Mouse (Mus musculus) ovary, adult 18-20 months (tissue): ENCODE measurements around the gene Olfr304.
"Not testable (repeated sequence)": the region's sequence is repeated elsewhere in the genome, so short reads cannot be mapped to it uniquely, and the experiment has no call there.

Experiments
- DNase-seq: peaks from one replicate; pipeline ENCODE4 v3.0.0; 2022; ENCODE audit warnings: low spot score, mixed read lengths

Gene Olfr304

DNA sequence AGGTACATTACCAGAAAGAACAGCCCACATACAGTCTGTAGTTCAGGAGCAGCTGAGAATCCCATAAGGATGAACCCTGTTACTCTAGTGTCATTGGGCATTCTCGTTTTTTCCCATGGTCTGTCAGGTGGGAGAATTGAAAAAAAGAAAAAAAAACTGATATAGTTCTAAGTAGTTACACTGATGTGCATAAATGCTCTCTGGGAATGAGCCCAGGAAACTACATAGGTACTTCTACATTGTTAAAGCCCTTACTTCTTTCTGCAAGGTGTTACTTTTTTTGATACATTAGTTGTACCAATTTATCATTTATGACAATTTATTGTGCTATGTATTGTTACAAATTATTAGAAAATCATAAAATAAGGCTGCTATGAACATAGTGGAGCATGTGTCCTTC is at the start of gene Olfr304:
Gene Olfr304, minus strand, starts transcription at position 101 of the 400 bp plus-strand sequence.
- no peak for DNase-seq

DNA sequence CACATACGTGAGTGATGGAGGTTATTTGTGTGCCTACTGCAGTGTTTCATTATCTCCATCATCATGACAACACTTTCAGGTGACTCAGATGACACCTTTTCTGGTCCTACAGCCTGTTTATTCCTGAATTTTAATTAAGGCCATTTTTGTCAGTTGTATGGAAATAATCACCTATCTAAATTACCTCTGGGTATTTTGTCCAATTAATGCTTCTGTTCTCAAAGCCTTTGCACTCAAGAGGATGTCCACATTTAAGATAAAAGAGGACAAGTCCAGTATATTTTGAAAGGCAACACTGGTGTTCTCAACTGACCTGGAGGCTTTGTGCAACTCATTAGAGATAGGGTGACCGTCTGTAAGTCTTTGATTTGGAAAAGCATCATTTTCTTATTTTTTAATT is 17.1 kb upstream of the Olfr304 start, which contains the start of gene Olfr301:
Gene Olfr301, plus strand, starts transcription at position 301 of the 400 bp plus-strand sequence.
- DNase-seq: no peak

DNA sequence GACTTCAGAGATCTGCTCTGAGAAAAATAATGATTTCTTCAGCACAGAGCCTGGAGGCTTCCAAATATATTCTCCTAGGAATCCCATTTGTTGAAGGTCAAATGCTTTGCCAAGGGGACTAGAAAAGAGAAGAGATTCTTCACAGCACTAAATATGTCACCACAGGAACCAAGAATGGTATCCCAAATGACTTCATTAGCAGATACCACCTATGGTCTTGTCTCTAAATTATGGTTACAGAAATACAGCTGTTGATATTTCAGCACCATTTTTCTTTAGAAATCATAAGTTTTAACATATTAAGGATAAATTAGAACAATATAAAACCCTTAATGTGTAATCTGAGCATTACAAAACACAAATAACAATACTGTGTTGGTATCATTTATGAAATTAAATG is 11.2 kb upstream of the Olfr304 start, which contains the start of gene Olfr303:
Gene Olfr303, minus strand, starts transcription at position 101 of the 400 bp plus-strand sequence.
- DNase-seq: no peak

- no peak for DNase-seq
Observed at GRCm38 (mm10) chr7:86385769-86386168, 689 bp downstream of the Olfr304 start.

- no peak for DNase-seq
Observed at GRCm38 (mm10) chr7:86366828-86367227, 19.6 kb downstream of the Olfr304 start, which contains the start of gene Olfr305. TSS of gene Olfr305 (minus strand) at chr7:86366928.

GRCm38 (mm10) chr7:86346296-86346695 is 40.2 kb downstream of the Olfr304 start:
- DNase-seq: not testable (repeated sequence)

GRCm38 (mm10) chr7:86344253-86344652 is 42.2 kb downstream of the Olfr304 start:
- no peak for DNase-seq

- DNase-seq: no peak
Observed at GRCm38 (mm10) chr7:86342881-86343565, 43.4 kb downstream of the Olfr304 start.

GRCm38 (mm10) chr7:86337486-86337885 is 49.0 kb downstream of the Olfr304 start, which contains the start of gene Olfr307:
TSS of gene Olfr307 (minus strand) at chr7:86337586.
- no peak for DNase-seq
